Mouse (Mus musculus): Measurements from ENCODE around the gene 9130204L05Rik. TPM values are rescaled to one million over a fixed set of nuclear protein-coding genes. Genes with fewer than 3 reads are reported as not detected.

9130204L05Rik gene
- not detected in 2 replicates for polyA plus RNA-seq (2015; fragmentation: Nextera tagmentation; extraction: Ambion mirVana)

DNA sequence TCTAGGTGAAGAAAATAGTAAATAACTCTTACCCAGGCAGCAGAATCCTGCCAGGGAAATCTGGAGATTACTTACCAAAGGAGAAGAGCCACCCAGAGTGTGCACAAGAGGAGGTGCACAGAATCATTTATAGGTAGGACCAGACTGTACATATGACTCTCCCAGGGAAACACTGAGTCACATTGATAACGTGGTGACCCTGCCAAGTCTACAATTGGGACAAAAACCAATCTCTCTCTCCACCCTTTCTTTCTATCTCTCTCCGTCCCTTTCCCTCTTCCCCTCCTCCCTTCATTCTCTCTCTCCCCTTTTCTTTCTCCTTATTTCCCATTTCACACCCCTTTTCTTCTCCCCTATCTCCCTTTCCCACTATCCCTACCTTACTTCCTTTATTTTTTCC, at the start of gene 9130204L05Rik:
9130204L05Rik (minus strand) TSS at position 101 of the 400 bp plus-strand sequence.
- no peaks in the 10 kb centered on the region for H3K4me1 ChIP-seq
- H3K27ac ChIP-seq (replicated peaks), result no peak within 1 kb of the TSS
- H3K9ac ChIP-seq (replicated peaks), result no peak within 1 kb of the TSS
- H3K27me3 ChIP-seq, result no peaks in the 10 kb centered on the region
- H3K36me3 ChIP-seq, result no peaks in the 10 kb centered on the region
- 71% methylated on average over 2 of the region's 2 CpGs for WGBS
- no peak for ATAC-seq (replicated peaks)
- H3K4me2 ChIP-seq (replicated peaks), result no peak within 1 kb of the TSS
- H3K9me3 ChIP-seq, result peaks cover 16% of the 10 kb centered on the region
- H3K4me3 ChIP-seq, result no peak within 1 kb of the TSS

DNA sequence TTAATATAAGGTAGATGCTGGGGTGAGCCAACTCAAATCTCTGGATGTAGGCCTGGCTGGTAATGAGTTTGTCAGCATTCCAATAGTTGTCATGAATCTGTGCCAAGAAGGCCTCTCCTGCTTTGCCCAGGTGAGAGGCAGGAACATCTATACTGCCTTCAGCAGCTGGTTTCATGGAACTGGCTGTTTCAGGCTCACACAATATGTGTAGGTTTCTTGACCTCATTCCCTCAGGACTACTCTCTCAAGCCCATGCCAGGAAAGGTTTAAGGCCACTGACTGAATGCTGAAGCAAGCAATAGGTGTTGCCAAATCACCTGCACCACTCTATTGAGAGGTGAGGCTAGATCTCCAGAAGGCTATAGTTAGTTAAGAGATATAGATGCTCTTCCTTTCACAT, 18.1 kb upstream of the 9130204L05Rik start:
- no peak overlapping the region for H3K4me3 ChIP-seq
- no peak overlapping the region for H3K27ac ChIP-seq (replicated peaks)
- no peaks in the 10 kb centered on the region for H3K27me3 ChIP-seq
- no peak overlapping the region for H3K4me2 ChIP-seq (replicated peaks)
- no peak overlapping the region for H3K9ac ChIP-seq (replicated peaks)
- H3K36me3 ChIP-seq, result no peaks in the 10 kb centered on the region
- no peak for ATAC-seq (replicated peaks)
- no peaks in the 10 kb centered on the region for H3K4me1 ChIP-seq
- peaks cover 3% of the 10 kb centered on the region for H3K9me3 ChIP-seq

DNA sequence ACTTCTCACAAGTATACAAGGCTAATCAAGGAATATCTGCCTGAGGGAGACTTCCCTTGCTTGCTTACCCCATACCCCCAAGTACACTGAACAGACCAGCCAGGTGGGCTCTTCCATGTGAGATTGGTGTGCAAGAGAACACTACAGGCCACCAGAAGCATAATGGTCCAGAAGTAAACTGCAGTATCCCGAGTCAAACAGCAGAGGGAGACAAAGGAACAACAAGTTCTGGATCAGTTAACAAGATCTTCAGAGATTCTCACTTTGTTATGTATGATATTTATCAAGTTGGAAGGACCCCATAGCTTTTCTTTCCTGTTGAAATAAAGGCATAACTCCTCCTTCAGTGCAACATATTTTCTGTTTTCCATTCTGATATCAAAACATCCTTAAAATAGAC, 31.4 kb downstream of the 9130204L05Rik start:
- Histone ChIP-seq H3K9me3 (no peaks in the 10 kb centered on the region), H3K4me3 (no peak overlapping the region), H3K27ac (replicated peaks) (no peak overlapping the region), H3K4me1 (no peaks in the 10 kb centered on the region), H3K9ac (replicated peaks) (no peak overlapping the region), H3K4me2 (replicated peaks) (no peak overlapping the region), H3K27me3 (no peaks in the 10 kb centered on the region), H3K36me3 (no peaks in the 10 kb centered on the region)
- WGBS, result 3% methylated on average over 1 of the region's 1 CpGs
- no peak for ATAC-seq (replicated peaks)

DNA sequence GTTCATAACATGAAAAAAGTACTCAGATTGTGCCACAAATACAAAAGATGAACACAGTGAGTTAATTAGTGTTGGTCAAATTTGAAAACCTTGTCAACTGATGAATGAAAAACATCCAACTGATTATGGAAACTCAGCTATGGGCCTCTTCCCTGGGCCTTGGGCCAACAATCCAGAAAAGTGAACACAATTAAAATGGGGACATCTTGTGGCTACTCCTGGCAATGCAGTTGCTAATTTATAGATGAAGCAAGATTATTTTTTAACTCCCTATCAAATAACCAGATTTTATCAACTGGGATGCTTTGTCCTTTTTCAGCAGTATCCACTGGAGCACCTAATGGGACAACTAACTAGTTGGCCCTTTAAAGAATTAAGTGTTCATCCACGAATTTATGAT, 37.9 kb downstream of the 9130204L05Rik start:
- H3K9me3 ChIP-seq, result 0 out of 2 replicates have a peak, but pooled peaks cover 9% of the 10 kb centered on the region
- H3K4me3 ChIP-seq, result no peak overlapping the region
- H3K36me3 ChIP-seq, result no peaks in the 10 kb centered on the region
- H3K27ac ChIP-seq (replicated peaks), result no peak overlapping the region
- no peak overlapping the region for H3K9ac ChIP-seq (replicated peaks)
- H3K4me2 ChIP-seq (replicated peaks), result no peak overlapping the region
- H3K27me3 ChIP-seq, result no peaks in the 10 kb centered on the region
- ATAC-seq (replicated peaks), result no peak
- 12% methylated on average over 1 of the region's 1 CpGs for WGBS
- no peaks in the 10 kb centered on the region for H3K4me1 ChIP-seq
